Mouse (Mus musculus) neural tube, embryonic 13.5 days (tissue): ENCODE data around the gene Amn1. TPM values are rescaled to one million over a fixed set of nuclear protein-coding genes. Genes with fewer than 3 reads are reported as not detected.
"Not testable (repeated sequence)": the region's sequence is repeated elsewhere in the genome, so short reads cannot be mapped to it uniquely, and the experiment has no call there.

Source experiments
- ATAC-seq: fragments of 200-750 bp; cut with Nextera tagmentation; 2 replicates; pipeline ENCODE4 v1.8.0; 2017; ENCODE audit warnings: low read depth, mild to moderate bottlenecking, moderate TSS enrichment, moderate library complexity
- H3K27ac ChIP-seq: fragments of 300-500 bp; sonication (generic); replicated peaks from 2 replicates; pipeline ENCODE4 v1.5.1; 2015; ENCODE audit warnings: moderate library complexity, mild to moderate bottlenecking, inconsistent platforms
- H3K27me3 ChIP-seq: fragments of 300-500 bp; sonication (generic); 2 replicates; pipeline ENCODE4 v1.6.1; 2015; ENCODE audit warnings: mild to moderate bottlenecking, inconsistent platforms
- H3K36me3 ChIP-seq: fragments of 300-500 bp; sonication (generic); 2 replicates; pipeline ENCODE4 v1.6.1; 2015; ENCODE audit warnings: mild to moderate bottlenecking, inconsistent platforms
- H3K4me1 ChIP-seq: fragments of 300-500 bp; sonication (generic); replicated peaks from 2 replicates; pipeline ENCODE4 v1.6.1; 2015; ENCODE audit warnings: inconsistent platforms
- H3K4me2 ChIP-seq: fragments of 300-500 bp; sonication (generic); 2 replicates; pipeline ENCODE4 v1.6.1; 2015; ENCODE audit warnings: inconsistent platforms, mild to moderate bottlenecking, moderate library complexity
- H3K4me3 ChIP-seq: fragments of 300-500 bp; sonication (generic); 2 replicates; pipeline ENCODE4 v1.5.1; 2015; ENCODE audit warnings: mild to moderate bottlenecking, inconsistent platforms
- H3K9ac ChIP-seq: fragments of 300-500 bp; sonication (generic); 2 replicates; pipeline ENCODE4 v1.6.1; 2015; ENCODE audit warnings: moderate library complexity, mild to moderate bottlenecking, inconsistent platforms
- H3K9me3 ChIP-seq: fragments of 300-500 bp; sonication (generic); 2 replicates; pipeline ENCODE4 v1.6.1; 2016; ENCODE audit warnings: inconsistent platforms
- WGBS: fragments of 180-500 bp; shearing (Covaris S2); methylation state at CpG from one replicate; pipeline ENCODE4 v1.1.7; 2015; 5-methylcytosine and 5-hydroxymethylcytosine counted together
- polyA plus RNA-seq: library from polyadenylated mRNA; unstranded; fragments of >200 nt; fragmentation: Nextera tagmentation; extraction: Ambion mirVana; gene quantifications from 2 replicates; pipeline ENCODE4 v1.2.1, GENCODE M21; 2015

Gene Amn1
- polyA plus RNA-seq, 1 experiment from 2014 or later: 120 TPM

GRCm38 (mm10) chr6:149184007-149184406 lies 4.5 kb downstream of the Amn1 start:
- WGBS: 98% methylated on average over 1 of the region's 1 CpGs
- Histone ChIP-seq H3K4me2 (no peak overlapping the region), H3K9ac (no peak overlapping the region), H3K27ac (no peak overlapping the region), H3K27me3 (no peaks in the 10 kb centered on the region), H3K36me3 (peaks cover 49% of the 10 kb centered on the region), H3K9me3 (peaks cover under 1% of the 10 kb centered on the region), H3K4me3 (no peak overlapping the region), H3K4me1 (peaks cover 28% of the 10 kb centered on the region)
- no peak for ATAC-seq

GRCm38 (mm10) chr6:149179064-149179463 lies 9.4 kb downstream of the Amn1 start:
- peaks cover 9% of the 10 kb centered on the region for H3K9me3 ChIP-seq
- H3K4me1 ChIP-seq: no peaks in the 10 kb centered on the region
- H3K4me3 ChIP-seq: no peak overlapping the region
- H3K27me3 ChIP-seq: no peaks in the 10 kb centered on the region
- no peak overlapping the region for H3K27ac ChIP-seq
- ATAC-seq: no peak
- no peak overlapping the region for H3K4me2 ChIP-seq
- H3K36me3 ChIP-seq: peaks cover 94% of the 10 kb centered on the region
- H3K9ac ChIP-seq: no peak overlapping the region

GRCm38 (mm10) chr6:149174932-149175570 lies 13.5 kb downstream of the Amn1 start:
- ATAC-seq: no peak
- Histone ChIP-seq H3K4me3 (no peak overlapping the region), H3K4me1 (no peaks in the 10 kb centered on the region), H3K9ac (no peak overlapping the region), H3K27me3 (no peaks in the 10 kb centered on the region), H3K36me3 (peaks cover 74% of the 10 kb centered on the region), H3K9me3 (peaks cover 9% of the 10 kb centered on the region), H3K27ac (no peak overlapping the region), H3K4me2 (no peak overlapping the region)
- WGBS: 92% methylated on average over 3 of the region's 3 CpGs

- 54% methylated on average over 4 of the region's 4 CpGs for WGBS
- Histone ChIP-seq H3K27ac (no peak overlapping the region), H3K4me2 (no peak overlapping the region), H3K4me1 (no peaks in the 10 kb centered on the region), H3K27me3 (no peaks in the 10 kb centered on the region), H3K36me3 (peaks cover 73% of the 10 kb centered on the region), H3K4me3 (no peak overlapping the region), H3K9me3 (peaks cover 9% of the 10 kb centered on the region), H3K9ac (no peak overlapping the region)
- no peak for ATAC-seq
Observed at GRCm38 (mm10) chr6:149173831-149174625, 14.5 kb downstream of the Amn1 start.

GRCm38 (mm10) chr6:149169965-149170364 lies 18.5 kb downstream of the Amn1 start:
- not testable (repeated sequence) for H3K4me3 ChIP-seq, H3K27me3 ChIP-seq, H3K27ac ChIP-seq, H3K9me3 ChIP-seq, ATAC-seq, H3K4me2 ChIP-seq, H3K4me1 ChIP-seq, H3K9ac ChIP-seq
- 88% methylated on average over 4 of the region's 4 CpGs for WGBS
- H3K36me3 ChIP-seq: peaks cover 63% of the 10 kb centered on the region

- H3K36me3 ChIP-seq: peaks cover 60% of the 10 kb centered on the region
- H3K4me1 ChIP-seq: no peaks in the 10 kb centered on the region
- 97% methylated on average over 2 of the region's 2 CpGs for WGBS
- no peak overlapping the region for H3K27ac ChIP-seq
- ATAC-seq: no peak
- no peak overlapping the region for H3K4me3 ChIP-seq
- H3K9me3 ChIP-seq: no peaks in the 10 kb centered on the region
- H3K27me3 ChIP-seq: no peaks in the 10 kb centered on the region
- no peak overlapping the region for H3K9ac ChIP-seq
- H3K4me2 ChIP-seq: no peak overlapping the region
Observed at GRCm38 (mm10) chr6:149168436-149168835, 20.1 kb downstream of the Amn1 start.

GRCm38 (mm10) chr6:149167672-149168071 lies 20.8 kb downstream of the Amn1 start:
- no peaks in the 10 kb centered on the region for H3K27me3 ChIP-seq
- no peak for ATAC-seq
- H3K27ac ChIP-seq: no peak overlapping the region
- H3K9ac ChIP-seq: no peak overlapping the region
- no peaks in the 10 kb centered on the region for H3K4me1 ChIP-seq
- H3K4me3 ChIP-seq: no peak overlapping the region
- WGBS: 96% methylated on average over 1 of the region's 1 CpGs
- H3K36me3 ChIP-seq: peaks cover 64% of the 10 kb centered on the region
- no peak overlapping the region for H3K4me2 ChIP-seq
- no peaks in the 10 kb centered on the region for H3K9me3 ChIP-seq

- H3K36me3 ChIP-seq: peaks cover 70% of the 10 kb centered on the region
- not testable (repeated sequence) for H3K27ac ChIP-seq, H3K27me3 ChIP-seq, H3K4me3 ChIP-seq, H3K9ac ChIP-seq, H3K4me1 ChIP-seq, H3K4me2 ChIP-seq, ATAC-seq, H3K9me3 ChIP-seq
- WGBS: 92% methylated on average over 3 of the region's 4 CpGs
Observed at GRCm38 (mm10) chr6:149167038-149167437, 21.5 kb downstream of the Amn1 start.

GRCm38 (mm10) chr6:149155031-149155841 lies 33.3 kb downstream of the Amn1 start:
- peaks cover 55% of the 10 kb centered on the region for H3K36me3 ChIP-seq
- H3K9ac ChIP-seq: no peak overlapping the region
- 62% methylated on average over 3 of the region's 3 CpGs for WGBS

GRCm38 (mm10) chr6:149154116-149155030 lies 34.1 kb downstream of the Amn1 start:
- H3K4me1 ChIP-seq: peaks cover 9% of the 10 kb centered on the region
- no peaks in the 10 kb centered on the region for H3K9me3 ChIP-seq
- H3K36me3 ChIP-seq: peaks cover 47% of the 10 kb centered on the region
- H3K27ac ChIP-seq: no peak overlapping the region
- no peak overlapping the region for H3K9ac ChIP-seq
- WGBS: 18% methylated on average over 8 of the region's 8 CpGs
- H3K4me2 ChIP-seq: no peak overlapping the region
- H3K4me3 ChIP-seq: no peak overlapping the region
- ATAC-seq: 0 out of 2 replicates have a peak, but pooled peaks have one; percentile 27
- no peaks in the 10 kb centered on the region for H3K27me3 ChIP-seq

More at GRCm38 (mm10) chr6:149155031-149155841, 33.3 kb downstream of the Amn1 start:
- no peak for ATAC-seq
- H3K4me1 ChIP-seq: peaks cover 9% of the 10 kb centered on the region
- H3K9me3 ChIP-seq: no peaks in the 10 kb centered on the region
- no peak overlapping the region for H3K4me3 ChIP-seq
- no peaks in the 10 kb centered on the region for H3K27me3 ChIP-seq
- no peak overlapping the region for H3K27ac ChIP-seq
- H3K4me2 ChIP-seq: no peak overlapping the region

GRCm38 (mm10) chr6:149153473-149154115 lies 34.9 kb downstream of the Amn1 start:
- peaks cover 39% of the 10 kb centered on the region for H3K36me3 ChIP-seq
- 37% methylated on average over 6 of the region's 6 CpGs for WGBS
- no peak overlapping the region for H3K27ac ChIP-seq
- ATAC-seq: no peak
- H3K9me3 ChIP-seq: no peaks in the 10 kb centered on the region
- no peaks in the 10 kb centered on the region for H3K27me3 ChIP-seq
- no peak overlapping the region for H3K4me3 ChIP-seq
- H3K4me1 ChIP-seq: peaks cover 9% of the 10 kb centered on the region
- H3K4me2 ChIP-seq: no peak overlapping the region
- no peak overlapping the region for H3K9ac ChIP-seq
